Mouse (Mus musculus) stomach, embryonic 14.5 days (tissue): ENCODE results near the gene Nus1. TPM values are rescaled to one million over a fixed set of nuclear protein-coding genes. Genes with fewer than 3 reads are reported as not detected.

Experiments
- ATAC-seq: fragments of 200-750 bp; cut with Nextera tagmentation; 2 replicates; pipeline ENCODE4 v1.8.0; 2017; ENCODE audit warnings: low read depth, moderate TSS enrichment; ENCODE audit not compliant: insufficient number of reproducible peaks, insufficient read depth, low FRiP score
- H3K27ac ChIP-seq: fragments of 300-500 bp; sonication (generic); 2 replicates; pipeline ENCODE4 v1.5.1; 2014; ENCODE audit warnings: mild to moderate bottlenecking, low read length, moderate library complexity, mixed read lengths
- H3K27me3 ChIP-seq: fragments of 300-500 bp; sonication (generic); 2 replicates; pipeline ENCODE4 v1.6.1; 2014; ENCODE audit warnings: low read length, control low read depth, mixed read lengths; ENCODE audit not compliant: control insufficient read depth, insufficient read depth
- H3K36me3 ChIP-seq: fragments of 300-500 bp; sonication (generic); 2 replicates; pipeline ENCODE4 v1.6.1; 2014; ENCODE audit warnings: mild to moderate bottlenecking, control low read depth, low read length, moderate library complexity, mixed read lengths; ENCODE audit not compliant: control insufficient read depth, insufficient read depth
- H3K4me1 ChIP-seq: fragments of 300-500 bp; sonication (generic); 2 replicates; pipeline ENCODE4 v1.6.1; 2014; ENCODE audit warnings: low read length, control low read depth, mixed read lengths; ENCODE audit not compliant: control insufficient read depth, insufficient read depth
- H3K4me2 ChIP-seq: fragments of 300-500 bp; sonication (generic); replicated peaks from 2 replicates; pipeline ENCODE4 v1.6.1; 2014; ENCODE audit warnings: low read depth, low read length, control low read depth
- H3K4me3 ChIP-seq: fragments of 300-500 bp; sonication (generic); 2 replicates; pipeline ENCODE4 v1.5.1; 2014; ENCODE audit warnings: low read depth, low read length, control low read depth
- H3K9ac ChIP-seq: fragments of 300-500 bp; sonication (generic); replicated peaks from 2 replicates; pipeline ENCODE4 v1.6.1; 2014; ENCODE audit warnings: low read depth, mild to moderate bottlenecking, control low read depth, low read length, moderate library complexity, mixed read lengths
- H3K9me3 ChIP-seq: fragments of 300-500 bp; sonication (generic); 2 replicates; pipeline ENCODE4 v1.6.1; 2016; ENCODE audit warnings: low read depth, low read length, control low read depth; ENCODE audit not compliant: control insufficient read depth
- WGBS: fragments of 180-500 bp; shearing (Covaris S2); extraction: QIAGEN DNeasy Blood & Tissue Kit; methylation state at CpG from one replicate; pipeline ENCODE4 v1.1.7; 2014; 5-methylcytosine and 5-hydroxymethylcytosine counted together
- polyA plus RNA-seq: library from polyadenylated mRNA; unstranded; fragments of >200 nt; fragmentation: Nextera tagmentation; extraction: Ambion mirVana; gene quantifications from 2 replicates; pipeline ENCODE4 v1.2.1, GENCODE M21; 2014

Gene Nus1
- polyA plus RNA-seq, 1 experiment from 2014 or later: 16.6 TPM

DNA sequence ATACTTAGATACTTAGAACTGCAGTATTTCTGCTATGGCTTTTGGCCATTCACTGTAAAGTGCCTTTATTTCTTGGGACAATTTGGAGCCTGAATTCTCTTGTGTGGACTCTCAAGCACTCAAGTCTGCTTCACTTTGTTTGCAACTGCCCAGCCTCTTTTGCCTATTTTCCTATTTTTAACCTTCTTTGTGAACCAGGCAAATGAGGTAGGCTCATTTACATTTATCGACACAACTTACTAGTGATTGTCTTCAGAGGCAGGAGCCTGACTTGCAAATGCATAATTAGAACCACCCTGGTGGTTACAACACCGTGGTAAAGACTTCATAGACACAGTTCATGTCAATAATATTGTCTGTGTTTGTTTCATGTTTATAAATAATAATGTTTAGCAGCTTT, 43.3 kb downstream of the Nus1 start:
- Histone ChIP-seq H3K4me3 (no peak overlapping the region), H3K27me3 (no peaks in the 10 kb centered on the region), H3K4me2 (no peak overlapping the region), H3K4me1 (no peaks in the 10 kb centered on the region), H3K36me3 (no peaks in the 10 kb centered on the region), H3K27ac (no peak overlapping the region), H3K9ac (no peak overlapping the region), H3K9me3 (no peaks in the 10 kb centered on the region)
- WGBS: 59% methylated on average over 2 of the region's 2 CpGs
- no peak for ATAC-seq

DNA sequence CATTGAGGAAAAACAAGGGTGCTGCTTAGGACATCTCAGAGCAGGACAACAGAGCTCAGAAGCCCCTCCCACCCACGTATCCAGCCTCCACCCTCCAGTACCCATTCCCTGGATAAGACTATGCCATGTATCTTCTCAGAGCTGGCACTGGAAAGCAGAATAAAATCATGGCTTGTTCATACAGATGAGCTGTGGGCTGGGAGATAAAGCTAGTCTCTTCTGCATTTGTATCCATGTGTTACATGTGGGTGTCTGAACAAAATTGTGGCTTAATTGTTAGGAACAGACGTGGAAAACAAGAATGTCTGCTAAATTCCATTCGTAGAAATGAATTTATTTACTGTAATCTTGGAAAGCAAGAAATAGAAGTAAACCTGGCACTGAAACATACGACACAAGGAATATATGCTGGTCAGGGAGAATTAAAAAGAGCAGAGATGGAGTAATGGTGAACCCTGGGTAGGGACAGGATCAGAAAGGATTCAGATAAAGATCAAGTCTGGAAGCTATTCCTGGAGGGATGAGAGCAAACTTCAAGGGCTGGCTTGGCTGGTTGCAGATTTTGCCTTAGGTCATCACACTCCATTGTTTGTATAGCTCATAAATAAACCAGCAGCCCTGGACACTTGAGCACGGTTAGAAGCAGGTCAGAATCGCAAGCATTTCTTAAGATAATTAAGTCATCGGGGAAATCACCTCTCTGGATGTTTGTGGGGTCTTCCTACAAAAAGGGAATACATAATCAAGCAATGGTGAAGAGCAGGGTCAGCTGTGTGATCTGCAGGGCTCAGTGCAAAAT, 46.8 kb downstream of the Nus1 start:
- H3K36me3 ChIP-seq: no peaks in the 10 kb centered on the region
- no peak for ATAC-seq
- H3K4me1 ChIP-seq: no peaks in the 10 kb centered on the region
- no peak overlapping the region for H3K27ac ChIP-seq
- no peaks in the 10 kb centered on the region for H3K27me3 ChIP-seq
- no peak overlapping the region for H3K4me2 ChIP-seq
- no peak overlapping the region for H3K9ac ChIP-seq
- H3K4me3 ChIP-seq: no peak overlapping the region
- no peaks in the 10 kb centered on the region for H3K9me3 ChIP-seq
- 63% methylated on average over 7 of the region's 7 CpGs for WGBS

GRCm38 (mm10) chr10:52471520-52471919, 54.2 kb downstream of the Nus1 start:
- Histone ChIP-seq H3K4me2 (no peak overlapping the region), H3K36me3 (no peaks in the 10 kb centered on the region), H3K4me1 (no peaks in the 10 kb centered on the region), H3K9me3 (no peaks in the 10 kb centered on the region), H3K27ac (no peak overlapping the region), H3K27me3 (no peaks in the 10 kb centered on the region), H3K9ac (no peak overlapping the region), H3K4me3 (no peak overlapping the region)
- WGBS: 72% methylated on average over 4 of the region's 4 CpGs
- no peak for ATAC-seq

Other genes with a start within 250 kb of the Nus1 start
- gene Ros1, start 222.3 kb upstream of the Nus1 start, polyA plus RNA-seq: 0.04 and 0.25 TPM in 2 replicates
- 35.3 and 35.9 TPM in 2 replicates for gene Dcbld1, start 183.9 kb upstream of the Nus1 start, polyA plus RNA-seq
- not detected in 2 replicates for gene Gm26741, start 58.8 kb upstream of the Nus1 start, polyA plus RNA-seq
- 19.1 and 21.3 TPM in 2 replicates for gene Gopc, start 35.4 kb upstream of the Nus1 start, polyA plus RNA-seq
- gene Nepn, start 28.6 kb upstream of the Nus1 start, polyA plus RNA-seq: 53.3 and 57.8 TPM in 2 replicates